Mouse (Mus musculus): ENCODE results near the gene Rbm42. TPM values are rescaled to one million over a fixed set of nuclear protein-coding genes. Genes with fewer than 3 reads are reported as not detected.

Rbm42 gene
- 10 to 100 TPM; 37.6 to 40.7 TPM for total RNA-seq (2021)
- long read RNA-seq, experiment 1, transcript Rbm42-202 (9 exons, 1,526 nt): minor isoform, 36 of 85 reads
- long read RNA-seq, experiment 1, transcript Rbm42-201 (10 exons, 1,784 nt): major isoform, 38 of 85 reads
- long read RNA-seq, experiment 1, partial matches to known transcripts: 8 of 85 reads
- long read RNA-seq, experiment 1, other reads (novel, unspliced or antisense): 3 of 85 reads
- long read RNA-seq, experiment 2, transcript Rbm42-201 (10 exons, 1,784 nt): minor isoform, 31 of 80 reads
- long read RNA-seq, experiment 2, transcript Rbm42-202 (9 exons, 1,526 nt): major isoform, 37 of 80 reads
- long read RNA-seq, experiment 2, partial matches to known transcripts: 3 of 80 reads
- long read RNA-seq, experiment 2, other reads (novel, unspliced or antisense): 9 of 80 reads

DNA sequence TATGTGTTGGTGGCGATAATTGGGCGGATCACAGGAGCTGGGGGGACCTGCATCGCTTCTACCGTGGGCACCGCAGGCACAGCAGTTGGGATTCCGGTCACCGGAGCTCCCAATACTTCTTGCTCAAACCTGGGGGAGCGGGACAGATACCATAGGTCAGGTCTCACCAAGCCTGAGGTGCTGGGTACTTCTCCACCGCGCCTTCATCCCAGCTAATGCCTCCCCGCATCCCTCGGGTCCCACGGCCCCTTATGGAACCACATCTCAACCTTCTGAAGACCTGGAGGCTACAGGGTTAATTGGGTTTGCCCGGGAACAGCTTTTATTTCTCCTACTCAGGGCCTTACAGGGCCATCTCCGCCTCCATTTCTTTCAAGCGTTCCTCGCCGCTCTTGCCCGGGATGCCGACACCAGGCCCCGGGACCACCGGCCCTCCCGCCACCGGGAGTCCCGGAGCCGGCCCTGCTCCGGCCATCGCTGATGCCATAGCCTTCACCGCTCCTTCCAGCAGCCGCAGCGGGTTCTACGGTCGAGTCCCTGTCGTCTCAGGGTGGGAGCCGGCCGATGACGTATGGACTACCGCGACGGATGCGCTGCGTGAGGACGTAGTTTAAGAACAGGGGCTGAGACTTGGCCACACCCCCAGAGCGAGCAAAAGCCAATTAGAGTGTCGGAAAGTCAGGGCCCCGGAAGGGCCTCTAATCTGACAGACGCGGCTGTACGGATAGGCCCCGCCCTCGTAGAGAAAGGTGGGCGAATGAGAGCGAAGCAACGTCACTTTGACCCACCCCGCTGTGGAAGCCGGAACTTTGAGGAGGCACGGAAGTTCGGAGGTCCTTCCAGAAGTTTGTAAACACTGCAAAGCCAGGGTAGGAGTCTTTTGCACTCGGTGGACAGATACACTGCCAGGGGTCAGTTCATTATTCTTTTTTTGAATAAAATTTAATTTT lies at the start of gene Rbm42:
Rbm42 (minus strand) TSS at position 727 of the 950 bp plus-strand sequence.
- peak; percentile 99 for DNase-seq (ENCODE audit: low spot score)

DNA sequence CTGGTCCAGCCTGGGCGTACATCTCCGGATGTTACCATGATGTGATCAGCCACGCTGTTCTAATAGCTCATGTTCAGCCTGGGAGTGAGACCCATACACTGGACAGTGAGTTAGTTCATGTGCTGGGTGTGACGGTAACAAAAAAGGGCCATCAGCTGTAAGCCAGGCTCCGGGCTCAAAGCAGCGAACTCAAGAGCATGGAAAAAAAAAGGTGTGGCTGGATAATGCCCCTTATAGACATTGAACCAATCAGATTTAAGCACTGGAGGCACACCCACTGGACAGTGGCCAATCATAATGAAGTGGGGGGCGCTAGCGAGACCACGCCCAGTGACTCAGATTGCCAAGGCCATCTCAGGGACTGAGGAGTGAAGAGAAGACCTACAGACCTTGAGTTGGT lies 48.5 kb upstream of the Rbm42 start, which contains the start of gene 2200002J24Rik:
2200002J24Rik (plus strand) TSS at position 338 of the 400 bp plus-strand sequence.
- DNase-seq (ENCODE audit: low spot score): no peak

DNA sequence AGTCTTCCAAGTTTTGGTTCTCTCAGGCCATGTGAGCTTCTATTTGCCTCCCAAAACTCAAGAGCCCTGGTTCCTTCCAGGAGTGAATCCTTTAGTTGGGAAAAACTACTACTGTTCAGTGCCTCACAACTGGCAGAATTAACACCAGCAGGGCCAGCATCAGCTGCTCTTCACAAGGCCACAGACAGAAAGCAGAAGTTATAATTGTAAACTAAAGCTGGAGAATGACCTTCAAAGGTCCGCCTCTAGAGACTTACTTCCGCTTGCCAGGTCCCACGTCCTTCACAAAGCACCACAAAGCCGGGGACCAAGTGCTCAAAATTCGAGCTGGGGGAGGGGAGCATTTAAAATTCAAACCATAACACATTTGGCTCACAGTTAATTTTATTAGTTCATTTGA lies 48.0 kb upstream of the Rbm42 start:
- DNase-seq (ENCODE audit: low spot score): no peak

DNA sequence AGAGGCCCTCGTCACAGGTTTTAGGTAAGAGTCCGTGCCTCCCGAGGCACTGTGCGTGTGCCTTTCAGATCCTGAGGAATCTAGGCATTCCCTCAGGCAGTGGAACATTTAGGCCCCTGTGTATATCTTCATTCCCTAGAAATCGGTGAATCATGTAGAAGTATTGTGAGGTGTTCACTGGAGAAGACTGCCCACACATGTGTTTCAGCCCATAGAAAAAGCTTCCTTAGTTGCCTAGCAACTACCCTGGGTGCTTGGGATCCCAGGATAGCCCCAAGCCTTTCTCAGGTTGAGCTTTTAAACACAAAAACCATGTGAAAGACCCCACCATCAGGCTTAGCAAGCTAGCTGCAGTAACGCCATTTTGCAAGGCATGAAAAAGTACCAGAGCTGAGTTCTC lies 38.2 kb upstream of the Rbm42 start:
- no peak for DNase-seq (ENCODE audit: low spot score)

DNA sequence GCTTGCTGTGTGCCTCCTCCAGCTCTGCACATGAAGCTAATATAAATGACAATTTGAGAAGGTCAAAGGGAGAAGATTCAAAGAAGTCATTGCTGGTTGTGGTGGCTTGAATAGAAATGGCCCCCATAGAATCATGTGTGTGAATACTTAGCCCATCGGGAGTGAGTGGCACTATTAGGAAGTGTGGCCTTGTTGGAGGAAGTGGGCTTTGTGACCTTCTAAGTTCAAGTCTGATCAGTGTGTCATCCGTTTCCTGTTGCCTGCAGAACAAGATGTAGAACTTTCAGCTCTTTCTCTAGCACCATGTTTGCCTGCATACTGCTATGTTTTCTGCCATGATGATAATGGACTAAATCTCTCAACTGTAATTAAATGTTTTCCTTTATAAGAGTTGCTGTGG lies 33.3 kb upstream of the Rbm42 start:
- no peak for DNase-seq (ENCODE audit: low spot score)

DNA sequence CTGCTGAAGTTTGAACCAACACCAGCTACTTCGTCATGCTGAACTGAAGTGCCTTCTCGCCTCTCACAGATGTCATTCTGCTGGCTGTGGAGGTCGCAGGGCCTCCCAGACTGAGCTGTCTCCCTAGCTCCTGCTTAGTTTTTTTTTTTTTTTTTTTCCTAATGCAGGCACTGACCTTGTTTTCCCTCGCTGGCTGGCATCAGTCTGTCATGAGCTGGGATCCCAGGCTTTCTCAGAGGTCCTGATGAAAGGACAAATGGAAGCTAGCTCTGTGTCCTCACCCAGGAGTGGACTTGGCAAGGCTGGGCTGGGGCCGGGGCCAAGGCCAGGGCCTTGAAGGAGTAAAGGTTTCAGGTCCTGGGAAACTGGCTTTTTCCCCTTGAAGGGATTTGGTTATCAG lies 31.8 kb upstream of the Rbm42 start:
- peak; percentile 47 for DNase-seq (ENCODE audit: low spot score)

DNA sequence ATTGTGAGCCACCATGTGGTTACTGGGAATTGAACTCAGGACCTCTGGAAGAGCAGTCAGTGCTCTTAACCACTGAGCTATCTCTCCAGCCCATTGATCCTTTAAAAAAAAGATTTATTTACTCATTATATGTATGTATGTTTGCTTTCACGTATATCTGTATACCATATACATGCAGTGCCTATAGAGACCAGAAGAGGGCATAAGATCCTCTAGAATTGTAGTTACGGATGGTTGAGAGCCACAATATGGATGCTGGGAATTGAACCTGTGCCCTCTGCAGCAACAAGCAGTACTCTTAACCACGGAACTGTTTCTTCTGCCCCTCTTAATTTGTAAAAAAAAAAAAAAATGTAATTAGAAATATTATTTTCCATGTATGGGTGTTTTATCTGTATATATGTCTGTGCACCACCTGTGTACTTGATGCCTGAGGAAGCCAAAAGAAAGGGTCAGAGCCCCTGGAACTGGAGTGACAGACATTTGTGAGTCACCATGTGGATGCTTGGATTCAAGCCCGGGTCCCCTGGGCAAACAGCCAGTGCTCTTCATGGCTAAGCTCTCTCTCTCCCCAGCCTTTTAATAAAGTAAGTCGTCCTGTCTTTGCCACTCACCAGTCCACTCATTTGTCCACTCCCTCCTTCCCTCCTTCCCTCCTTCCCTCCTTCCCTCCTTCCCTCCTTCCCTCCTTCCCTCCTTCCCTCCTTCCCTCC lies 28.3 kb upstream of the Rbm42 start:
- no peak for DNase-seq (ENCODE audit: low spot score)

DNA sequence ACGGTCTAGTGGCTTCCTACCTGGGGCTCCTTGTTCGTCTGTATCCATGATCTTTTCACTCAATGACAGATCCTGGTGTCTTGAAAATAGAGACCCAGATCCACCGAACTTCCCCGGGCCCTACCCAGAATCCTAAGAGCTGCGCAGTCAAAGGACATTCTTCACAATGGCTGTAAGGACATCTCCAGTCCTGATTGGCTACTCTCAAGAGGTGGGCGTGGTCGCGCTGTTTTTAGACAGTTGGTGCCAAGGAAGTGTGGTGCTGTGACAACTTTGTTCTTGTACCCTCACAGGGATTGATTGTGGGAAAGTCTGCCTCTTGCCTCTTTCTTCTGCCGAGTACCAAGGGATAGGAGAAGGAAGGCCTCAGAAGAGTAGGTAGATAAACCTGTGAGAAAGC lies 21.4 kb upstream of the Rbm42 start, which contains the start of gene Pmis2:
Pmis2 (minus strand) TSS at position 126 of the 400 bp plus-strand sequence.
- no peak for DNase-seq (ENCODE audit: low spot score)

DNA sequence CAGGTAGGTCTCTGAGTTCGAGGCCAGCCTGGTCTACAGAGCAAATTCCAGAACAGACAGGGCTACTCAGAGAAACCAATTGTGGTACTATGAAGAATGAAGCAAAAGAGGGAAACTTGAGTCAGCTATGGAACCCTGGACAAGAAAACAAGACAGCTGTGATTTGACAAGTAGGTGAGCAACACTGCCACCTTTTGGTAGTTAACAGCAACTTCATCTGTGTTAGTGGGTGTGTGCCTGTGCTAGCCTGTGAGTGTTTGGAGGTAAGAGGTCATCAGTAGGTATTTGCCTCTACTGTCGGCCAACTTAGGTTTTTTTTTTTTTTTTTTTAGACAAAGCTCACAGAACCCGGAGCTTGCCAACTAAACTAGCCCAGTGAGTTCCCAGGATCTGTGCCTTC lies 19.1 kb upstream of the Rbm42 start:
- DNase-seq (ENCODE audit: low spot score): no peak

DNA sequence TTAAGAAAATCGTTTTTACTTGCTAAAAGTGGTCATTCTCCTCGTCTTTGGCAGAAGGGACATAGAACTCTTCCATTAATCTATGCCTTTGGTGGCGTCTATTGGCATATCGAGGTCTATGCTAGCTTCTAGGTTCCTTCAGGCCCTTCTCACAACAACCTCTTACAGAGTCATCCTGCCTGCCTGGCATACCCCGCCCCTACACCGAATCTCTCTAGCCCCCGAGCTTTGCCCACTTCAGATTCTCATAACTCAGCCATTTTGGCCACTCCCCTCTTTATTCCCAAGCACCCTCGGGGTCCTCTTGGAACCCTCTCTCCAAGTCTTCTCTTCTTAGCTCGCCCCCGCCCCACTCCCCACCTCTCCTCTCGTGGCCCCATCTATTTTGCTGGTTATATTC lies 15.2 kb upstream of the Rbm42 start:
- no peak for DNase-seq (ENCODE audit: low spot score)

DNA sequence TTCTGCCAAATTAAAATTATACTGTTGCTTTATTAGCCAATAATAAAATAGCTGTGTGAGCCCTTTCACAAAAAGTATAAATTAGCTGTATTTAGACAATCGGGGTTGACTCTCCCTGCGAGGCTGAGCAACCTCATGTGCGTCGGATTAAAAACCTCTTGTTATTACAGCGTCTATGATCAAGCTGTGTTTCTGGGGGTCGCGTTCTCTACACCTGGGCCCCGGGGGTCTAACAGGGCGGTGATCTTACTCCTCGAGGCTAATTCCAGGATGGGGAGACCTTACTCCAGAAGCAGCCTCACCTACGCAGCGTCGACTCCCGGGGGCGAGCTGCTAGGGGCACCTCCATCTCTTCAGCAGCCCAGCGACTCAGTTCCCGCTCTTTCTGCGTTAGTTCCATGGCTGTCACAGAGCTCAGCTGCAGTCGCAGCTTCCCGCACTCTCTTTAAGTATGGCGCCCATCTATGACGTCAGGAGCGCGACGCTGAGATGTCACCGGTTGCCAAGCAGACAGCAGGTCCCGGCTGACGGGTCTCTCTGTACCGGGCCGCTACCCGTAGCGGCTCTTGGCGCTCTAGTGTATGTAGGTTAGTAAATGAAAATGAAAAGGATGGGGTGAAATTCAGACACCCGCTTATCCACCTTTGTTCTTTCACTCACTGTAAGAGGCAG lies 14.5 kb upstream of the Rbm42 start, which contains the start of gene Haus5:
Haus5 (minus strand) TSS at position 466 of the 672 bp plus-strand sequence.
- peak; percentile 91 for DNase-seq (ENCODE audit: low spot score)

DNA sequence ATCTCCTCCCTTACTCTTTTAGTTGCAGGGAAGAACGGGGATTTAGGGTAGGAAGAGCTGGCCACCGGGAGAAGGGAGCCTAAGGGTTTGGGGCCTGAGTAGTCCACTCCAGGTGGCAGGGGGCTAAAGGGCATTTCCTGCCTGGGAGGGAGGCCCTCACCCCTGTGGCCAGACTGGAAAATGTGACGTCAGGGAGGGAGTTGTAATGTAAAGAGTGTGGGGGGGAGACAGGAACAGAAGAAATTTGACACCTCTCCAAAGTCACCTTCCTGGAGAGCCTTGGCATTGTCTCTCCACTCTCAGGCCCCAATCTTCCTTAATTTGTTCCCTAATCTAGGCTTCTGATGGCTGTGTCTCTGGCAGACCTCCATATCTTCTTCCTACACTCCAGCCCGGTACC lies 11.0 kb downstream of the Rbm42 start:
- DNase-seq (ENCODE audit: low spot score): no peak

DNA sequence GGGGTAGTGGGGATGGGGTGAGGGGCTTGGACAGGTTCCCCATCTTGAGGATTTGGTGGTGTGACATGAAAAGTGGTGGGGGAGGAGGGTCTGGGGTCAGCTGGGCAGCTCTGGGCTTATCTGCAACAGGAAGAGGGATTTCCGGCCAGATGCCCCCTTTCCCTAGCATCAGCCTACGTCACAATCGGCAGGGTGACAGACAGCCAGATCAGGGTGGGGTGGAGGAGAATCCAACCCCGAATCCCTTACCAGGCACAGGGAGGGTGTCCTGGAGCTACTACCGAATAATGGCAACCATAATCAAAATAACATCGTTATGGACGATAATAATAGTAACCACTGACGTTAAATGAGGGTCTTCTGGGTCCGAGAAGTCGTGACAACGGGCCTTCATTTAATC lies 13.7 kb downstream of the Rbm42 start:
- DNase-seq (ENCODE audit: low spot score): no peak

DNA sequence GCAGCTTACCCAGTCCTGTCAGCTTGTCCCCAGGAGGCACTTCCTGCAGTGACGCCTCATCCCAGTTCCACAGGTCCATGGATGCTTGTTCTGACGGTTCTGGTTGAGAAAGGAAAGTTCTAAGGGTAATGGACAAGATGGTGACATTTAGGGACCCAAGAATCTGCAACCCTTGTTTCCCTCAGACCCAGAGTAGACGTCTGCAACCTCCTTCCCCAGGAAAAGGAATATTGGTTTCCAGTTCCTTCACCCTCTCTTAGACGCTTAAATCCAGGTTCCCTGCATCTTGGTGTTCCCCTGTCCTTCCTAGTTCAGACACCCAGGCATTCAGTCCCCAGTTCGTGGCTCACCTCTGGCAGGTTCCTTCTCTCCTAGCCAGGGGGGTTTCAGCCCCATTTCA lies 14.4 kb downstream of the Rbm42 start, which contains the start of gene Etv2:
Etv2 (minus strand) TSS at position 101 of the 400 bp plus-strand sequence.
- no peak for DNase-seq (ENCODE audit: low spot score)

DNA sequence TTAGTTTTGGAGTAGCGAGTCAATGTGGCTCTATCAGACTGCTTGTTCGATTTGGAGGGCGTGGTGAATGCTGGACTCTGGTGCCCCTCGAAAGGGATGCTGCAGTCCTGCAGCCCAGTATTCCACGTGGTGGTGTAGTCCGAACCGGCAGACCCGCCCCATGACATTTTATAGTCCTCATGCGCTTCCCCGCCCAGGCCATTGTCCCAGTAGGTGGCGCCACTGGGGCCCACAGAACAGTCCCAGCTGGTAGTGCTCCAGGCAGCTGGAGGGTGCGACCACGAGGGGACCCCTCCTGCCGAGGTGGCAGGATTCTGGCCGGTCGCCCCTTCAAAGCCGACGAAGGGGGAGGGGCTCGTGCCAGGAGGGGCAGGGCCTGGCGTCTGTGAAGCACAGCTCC lies 15.5 kb downstream of the Rbm42 start:
- DNase-seq (ENCODE audit: low spot score): no peak

DNA sequence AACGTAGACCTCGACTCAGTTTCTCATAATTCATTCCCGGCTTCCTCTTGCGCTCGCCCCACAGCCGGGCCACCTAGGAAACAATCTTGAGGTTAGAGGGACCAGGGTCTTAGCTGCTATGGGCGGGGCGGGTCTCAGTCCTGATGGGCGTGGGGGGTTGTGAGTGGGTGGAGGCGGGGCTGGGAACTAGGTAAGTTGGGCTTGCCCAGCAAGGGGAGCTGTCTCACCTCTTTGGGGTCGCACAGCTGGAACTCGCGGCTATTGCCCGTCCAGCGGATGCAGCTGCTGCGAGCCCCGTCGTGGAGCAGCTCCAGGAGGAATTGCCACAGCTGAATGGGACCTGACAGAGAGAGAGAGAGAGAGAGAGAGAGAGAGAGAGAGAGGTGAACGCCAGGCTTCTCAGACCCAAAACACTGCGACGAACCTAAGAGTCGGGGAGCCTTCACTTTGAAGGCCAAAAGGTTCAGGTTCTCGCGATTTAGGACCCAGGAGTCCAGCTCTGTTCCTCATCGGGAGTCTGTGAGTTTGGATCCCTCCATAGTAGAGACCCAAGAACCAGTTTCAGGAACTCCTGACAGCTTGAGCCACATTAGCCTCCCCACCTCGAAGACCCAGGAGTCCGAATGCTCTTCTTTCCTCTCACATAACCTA lies 16.2 kb downstream of the Rbm42 start:
- DNase-seq (ENCODE audit: low spot score): no peak

DNA sequence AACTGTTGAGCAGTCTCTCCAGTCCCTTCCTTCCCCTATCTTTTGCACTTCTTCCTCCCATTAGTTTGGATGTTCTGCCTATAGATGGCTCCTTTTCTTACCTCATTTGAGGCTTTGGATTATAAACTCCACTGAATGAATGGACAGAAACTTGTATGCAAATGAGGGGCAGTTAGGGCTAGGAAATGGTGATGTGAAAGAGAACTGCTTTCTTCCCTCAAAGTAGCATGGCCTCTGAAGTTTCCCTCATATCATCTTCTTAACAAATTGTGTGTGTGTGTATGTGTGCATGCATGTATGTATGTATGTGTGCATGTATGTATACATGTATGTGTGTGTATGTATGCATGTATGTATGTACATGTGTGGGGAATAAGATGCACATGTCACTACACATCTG lies 21.1 kb downstream of the Rbm42 start:
- no peak for DNase-seq (ENCODE audit: low spot score)

DNA sequence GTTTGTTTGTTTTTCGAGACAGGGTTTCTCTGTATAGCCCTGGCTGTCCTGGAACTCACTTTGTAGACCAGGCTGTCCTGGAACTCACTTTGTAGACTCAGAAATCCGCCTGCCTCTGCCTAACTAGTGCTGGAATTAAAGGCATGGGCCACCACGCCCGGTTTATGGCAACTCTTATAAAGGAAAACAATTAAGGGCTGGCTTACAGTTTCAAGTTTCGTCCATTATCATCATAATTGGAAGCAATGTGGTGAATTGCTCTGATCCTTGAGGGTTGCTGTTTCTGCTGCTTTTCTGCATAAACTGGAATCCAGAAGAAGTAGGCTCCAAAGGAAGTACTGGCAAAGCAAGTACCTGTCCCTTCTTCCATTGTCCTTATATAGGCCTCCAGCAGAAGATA lies 23.5 kb downstream of the Rbm42 start:
- DNase-seq (ENCODE audit: low spot score): no peak

DNA sequence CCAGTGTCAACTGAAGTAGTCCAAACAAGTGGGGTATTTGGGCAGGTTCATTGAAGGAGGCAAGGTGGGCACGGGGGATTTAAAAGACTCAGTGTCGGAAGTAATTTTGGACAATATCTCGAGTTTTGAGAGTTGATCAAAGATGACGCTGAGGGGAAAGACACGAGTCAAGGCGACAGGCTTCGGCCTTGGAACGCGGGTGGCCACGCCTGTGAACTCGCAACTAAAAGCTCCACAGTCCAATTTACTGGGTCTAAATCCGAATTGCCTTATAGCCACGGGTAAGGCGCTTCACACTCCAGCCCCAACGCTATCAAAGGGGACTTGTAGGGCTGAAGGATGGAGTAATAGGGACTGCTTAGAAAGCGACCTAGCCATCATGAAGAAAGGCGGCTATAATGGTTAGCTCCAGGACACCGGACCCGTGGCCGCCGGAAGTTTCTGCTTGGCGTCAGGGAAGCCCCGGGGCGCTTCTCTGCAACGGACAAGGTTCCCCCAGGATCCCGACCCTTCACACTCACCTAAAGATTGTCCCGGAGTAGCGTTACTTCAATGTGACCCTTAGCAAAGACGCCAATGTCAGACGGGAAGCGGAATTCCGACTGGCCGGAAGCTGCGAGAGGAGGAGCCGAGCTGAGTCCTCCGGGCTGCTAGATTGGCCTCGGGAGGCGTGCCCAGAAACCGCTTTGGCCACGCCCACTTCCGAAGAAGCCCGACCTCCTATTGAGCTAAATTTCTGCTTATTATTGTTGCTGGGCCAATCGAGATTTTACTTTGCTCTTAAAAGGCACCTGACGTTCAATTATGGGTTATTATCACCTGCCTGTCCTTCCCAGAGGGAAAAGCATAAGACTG lies 24.4 kb downstream of the Rbm42 start, which contains the start of gene Cox6b1:
Cox6b1 (minus strand) TSS at position 622 of the 855 bp plus-strand sequence.
- DNase-seq (ENCODE audit: low spot score): peak; percentile 88
